ENCODE assay signal across 8 mouse cellular contexts in genomic region chr3:87525043-87525836, GRCm38 (mm10). TPM values are rescaled to one million over a fixed set of nuclear protein-coding genes. Genes with fewer than 3 reads are reported as not detected.
DNase-seq lines count a peak whose midpoint lies in the region; ATAC-seq lines count a peak whose summit lies in the region.

TSS of gene Etv3 (plus strand) at chr3:87525407.

- DNase-seq in adrenal gland, adult (ENCODE audit: inconsistent age in 2 of 2, low spot score in 1 of 2): peak; percentile 92 to 97
- peak; percentile 86 for DNase-seq in embryo, embryonic 10 days (ENCODE audit: low spot score)
- peak; percentile 85 for DNase-seq in gastrocnemius, postnatal 10 days
- DNase-seq in induced T-regulatory cell, adult 2 months (ENCODE audit: low read depth): peak; percentile 94
- DNase-seq in left cerebral cortex, adult 8-10 months (ENCODE audit: low spot score in 2 of 2): peak; percentile 79 to 85
- peak; percentile 89 to 91 for DNase-seq in right cerebral cortex, adult 2 months (ENCODE audit: low spot score in 2 of 2)
- DNase-seq in urinary bladder, postnatal 10 days (ENCODE audit: low spot score): peak; percentile 63

- ATAC-seq in megakaryocyte, adult 5-6 weeks (ENCODE audit: poor library complexity, severe bottlenecking): peak; percentile 85

RNA-seq across cellular contexts. Expression of gene Etv3, which starts in this region (rescaled TPM):
- total RNA-seq in gastrocnemius, postnatal 10 days (2021): 10 to 100 TPM; 11.4 to 11.6 TPM
- total RNA-seq in left cerebral cortex, adult 8-10 months (2022): 10 to 100 TPM; 24.1 to 26.8 (median 24.7) TPM
- total RNA-seq in megakaryocyte, adult 5-6 weeks (2015): 12.9 and 13.8 TPM in 2 replicates
- total RNA-seq in megakaryocyte, adult 5-6 weeks (2017): 14.6 and 16.7 TPM in 2 replicates

Comparison
In these comparisons a context has a peak if more than half of its experiments do, and no peak if none do; other contexts are left out.
1. Peak in every context shown above with its lines: DNase-seq and ATAC-seq.